Mouse (Mus musculus): ENCODE measurements around the gene 2010003K11Rik.

DNA sequence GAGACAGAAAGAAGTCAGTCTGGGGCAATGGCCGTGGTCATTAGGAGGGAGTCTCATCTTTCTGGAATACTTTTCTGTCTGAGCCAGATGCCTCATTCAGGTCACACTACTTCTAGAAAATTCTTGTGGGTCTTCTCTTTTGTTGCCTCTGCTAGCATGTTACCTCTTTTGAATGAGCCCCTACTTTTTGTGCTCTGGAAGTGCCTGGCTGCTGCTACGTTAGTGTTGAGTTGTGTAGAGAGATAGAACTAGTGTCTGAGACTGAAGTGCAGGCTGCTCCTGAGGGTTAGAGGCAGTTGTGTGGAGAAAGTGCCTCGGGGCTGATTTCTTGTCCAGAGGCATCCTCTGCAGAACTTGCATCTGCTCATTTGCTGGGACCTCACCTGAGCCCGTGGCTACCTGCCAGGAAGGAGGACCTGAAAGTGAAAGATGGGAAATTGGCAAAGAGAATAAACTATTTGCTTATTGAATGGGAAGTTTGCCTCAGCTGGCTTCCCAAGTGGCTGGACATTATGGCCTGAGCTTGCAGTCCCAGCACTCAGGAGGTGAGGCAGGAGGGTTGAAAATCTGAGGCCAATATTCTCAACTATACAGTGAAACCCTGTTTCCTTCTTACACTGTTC is 15.0 kb upstream of the 2010003K11Rik start:
- no peak for TF ChIP-seq POLR2A (IDR thresholded peaks at IDR 0.05; ENCODE audit: insufficient read depth, low read depth, low read length)
- no peak for TF ChIP-seq CTCF (IDR thresholded peaks at IDR 0.05; ENCODE audit: insufficient read depth, low read depth, low read length)
